Mouse (Mus musculus): ENCODE results near the gene Capn3.

DNA sequence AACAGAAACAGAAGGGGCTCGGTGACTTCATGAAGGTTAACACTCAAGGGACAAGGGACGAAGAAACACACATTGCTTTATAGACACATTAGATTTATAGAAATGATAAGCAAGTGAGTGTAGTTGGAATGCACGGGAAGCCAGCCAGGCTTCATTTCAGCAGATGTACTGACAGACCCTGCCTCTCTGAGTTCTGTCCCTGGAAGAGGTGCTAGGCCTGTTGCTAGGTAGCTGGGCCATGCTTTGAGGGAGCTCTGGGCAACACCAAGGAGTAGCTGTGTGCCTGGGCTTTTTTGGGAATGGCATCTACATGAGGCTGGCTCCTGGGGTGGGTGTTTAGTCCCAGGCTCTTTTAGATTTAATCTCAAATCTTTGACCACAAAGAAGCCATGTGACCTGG is 40.7 kb downstream of the Capn3 start:
- TF ChIP-seq CTCF (IDR thresholded peaks at IDR 0.05; ENCODE audit: low read depth) (no peak), EP300 (IDR thresholded peaks at IDR 0.05; ENCODE audit: low read depth) (no peak)

Measured in heart, postnatal 0 days (tissue).